Mouse (Mus musculus) thymus, adult 2 months (tissue): ENCODE measurements around the gene Ephx1. TPM values are rescaled to one million over a fixed set of nuclear protein-coding genes. Genes with fewer than 3 reads are reported as not detected.
A peak's percentile ranks its signal among the peaks of the same experiment; 100 is the strongest.
"Not testable (repeated sequence)": the region's sequence is repeated elsewhere in the genome, so short reads cannot be mapped to it uniquely, and the experiment has no call there.

Experiments
- DNase-seq: peaks from one replicate; pipeline ENCODE4 v3.0.0; 2021
- H3K27ac ChIP-seq: fragments of 200-500 bp; 2 replicates; pipeline ENCODE4 v1.5.1; 2012; ENCODE audit warnings: low read length, control low read depth; ENCODE audit not compliant: control insufficient read depth, insufficient read depth
- H3K27me3 ChIP-seq: fragments of 200-500 bp; 2 replicates; pipeline ENCODE4 v1.6.1; 2012; ENCODE audit warnings: mild to moderate bottlenecking, low read length, moderate library complexity, mixed read lengths; ENCODE audit not compliant: control insufficient read depth, insufficient read depth
- H3K36me3 ChIP-seq: fragments of 200-500 bp; 2 replicates; pipeline ENCODE4 v1.6.1; 2012; ENCODE audit warnings: mild to moderate bottlenecking, low read length, moderate library complexity; ENCODE audit not compliant: control insufficient read depth, insufficient read depth
- H3K4me1 ChIP-seq: fragments of 200-500 bp; replicated peaks from 2 replicates; pipeline ENCODE4 v1.6.1; 2012; ENCODE audit warnings: low read length; ENCODE audit not compliant: control insufficient read depth, insufficient read depth
- H3K4me3 ChIP-seq: fragments of 200-500 bp; 2 replicates; pipeline ENCODE4 v1.5.1; 2012; ENCODE audit warnings: mild to moderate bottlenecking, low read length, control low read depth, moderate library complexity; ENCODE audit not compliant: control insufficient read depth, insufficient read depth
- CTCF ChIP-seq: fragments of 200-500 bp; IDR thresholded peaks from 2 replicates; pipeline ENCODE4 v1.5.1; 2012; ENCODE audit warnings: mild to moderate bottlenecking, control low read depth, low read length, moderate library complexity, borderline replicate concordance; ENCODE audit not compliant: control insufficient read depth, poor library complexity, insufficient read depth; ENCODE audit errors: extremely low read depth
- POLR2A ChIP-seq: fragments of 200-500 bp; IDR thresholded peaks from 2 replicates; pipeline ENCODE4 v1.6.1; 2012; ENCODE audit warnings: mild to moderate bottlenecking, low read length, control low read depth, moderate library complexity; ENCODE audit not compliant: control insufficient read depth, poor library complexity, insufficient read depth; ENCODE audit errors: extremely low read depth
- WGBS: fragments of 180-500 bp; shearing (Covaris S2); methylation state at CpG from one replicate; pipeline ENCODE4 v1.1.7; 2018; 5-methylcytosine and 5-hydroxymethylcytosine counted together
- polyA plus RNA-seq: library from polyadenylated mRNA; depleted of rRNA; stranded (reverse); fragments of >200 nt; gene quantifications from 2 replicates; pipeline ENCODE4 v1.2.3, GENCODE M21; 2012

The Ephx1 gene
- polyA plus RNA-seq, 1 experiment: 39.3 TPM

DNA sequence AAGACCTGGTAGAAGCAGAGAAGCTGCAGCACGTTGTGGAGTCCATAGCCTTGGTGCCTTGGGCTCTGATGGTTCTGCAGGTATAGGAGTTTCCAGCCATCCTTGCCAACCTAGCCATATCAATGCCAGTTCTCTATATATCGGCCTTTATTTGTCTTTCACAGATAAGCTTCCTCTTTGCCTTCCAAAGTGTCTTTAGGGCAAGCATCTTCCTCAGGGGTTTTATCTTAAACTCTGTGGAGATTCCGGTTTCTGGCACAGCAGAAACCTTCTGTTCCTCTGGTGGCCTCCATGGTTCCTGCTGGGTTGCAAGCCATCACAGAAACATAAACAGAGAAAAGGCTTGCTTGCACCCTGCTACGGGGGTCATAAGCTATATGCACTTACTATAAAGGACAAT, 32.2 kb upstream of the Ephx1 start:
- no peak overlapping the region for H3K4me3 ChIP-seq
- TF ChIP-seq POLR2A (no peak), CTCF (no peak)
- no peak for DNase-seq
- no peak overlapping the region for H3K27ac ChIP-seq
- no peaks in the 10 kb centered on the region for H3K27me3 ChIP-seq
- H3K4me1 ChIP-seq: no peaks in the 10 kb centered on the region
- WGBS: 79% methylated on average over 4 of the region's 4 CpGs
- no peaks in the 10 kb centered on the region for H3K36me3 ChIP-seq

DNA sequence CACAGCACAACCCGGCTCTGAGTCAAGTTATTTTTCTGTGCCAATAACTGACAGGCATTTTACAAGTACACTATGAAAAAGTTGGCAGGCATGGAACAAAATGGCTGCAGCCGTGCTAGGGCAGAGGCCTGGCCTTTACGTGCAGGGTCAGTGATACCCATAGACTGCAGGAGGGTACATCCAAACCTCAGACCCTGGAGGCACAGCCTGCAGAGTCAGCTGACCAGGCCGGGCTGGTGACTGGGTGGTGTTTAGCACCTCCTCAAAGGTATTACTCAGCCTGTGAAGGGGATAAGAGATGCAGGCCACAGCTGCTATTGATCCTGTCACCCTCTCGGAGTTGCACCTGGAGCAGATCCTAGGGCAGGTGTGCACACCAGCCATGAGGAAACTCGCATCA, 30.2 kb upstream of the Ephx1 start, which contains the start of gene 9130409I23Rik:
Gene 9130409I23Rik (plus strand): TSS at position 301 of the 400 bp plus-strand sequence.
- no peak within 1 kb of the TSS for H3K27ac ChIP-seq
- TF ChIP-seq POLR2A (no peak), CTCF (no peak)
- no peak for DNase-seq
- H3K4me3 ChIP-seq: no peak within 1 kb of the TSS
- H3K27me3 ChIP-seq: no peaks in the 10 kb centered on the region
- H3K36me3 ChIP-seq: no peaks in the 10 kb centered on the region
- WGBS: 92% methylated on average over 6 of the region's 6 CpGs
- no peaks in the 10 kb centered on the region for H3K4me1 ChIP-seq

DNA sequence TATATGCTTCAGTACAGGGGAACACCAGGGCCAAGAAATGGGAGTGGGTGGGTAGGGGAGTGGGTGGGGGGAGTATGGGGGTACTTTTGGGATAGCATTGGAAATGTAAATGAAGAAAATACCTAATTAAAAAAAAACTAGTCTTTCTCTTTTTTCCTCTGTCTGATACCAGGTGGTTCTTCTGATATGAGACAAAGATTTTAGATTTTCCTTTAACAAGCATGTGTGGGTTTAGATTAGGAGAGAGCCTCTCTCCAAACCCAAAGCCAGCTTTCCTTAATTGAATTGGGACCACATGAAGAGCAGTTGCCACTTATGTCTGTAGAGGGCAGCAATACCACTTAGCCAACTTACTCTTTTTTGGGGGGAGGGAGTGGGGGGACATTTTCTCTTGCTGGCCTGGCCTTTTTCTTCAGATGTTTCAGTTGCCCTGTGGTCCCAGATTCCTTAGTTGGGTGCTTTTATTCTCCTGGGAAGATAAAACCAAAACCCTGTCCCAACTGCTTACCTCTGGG, 28.7 kb upstream of the Ephx1 start:
- DNase-seq: no peak
- no peak for TF ChIP-seq CTCF
- no peak for TF ChIP-seq POLR2A

DNA sequence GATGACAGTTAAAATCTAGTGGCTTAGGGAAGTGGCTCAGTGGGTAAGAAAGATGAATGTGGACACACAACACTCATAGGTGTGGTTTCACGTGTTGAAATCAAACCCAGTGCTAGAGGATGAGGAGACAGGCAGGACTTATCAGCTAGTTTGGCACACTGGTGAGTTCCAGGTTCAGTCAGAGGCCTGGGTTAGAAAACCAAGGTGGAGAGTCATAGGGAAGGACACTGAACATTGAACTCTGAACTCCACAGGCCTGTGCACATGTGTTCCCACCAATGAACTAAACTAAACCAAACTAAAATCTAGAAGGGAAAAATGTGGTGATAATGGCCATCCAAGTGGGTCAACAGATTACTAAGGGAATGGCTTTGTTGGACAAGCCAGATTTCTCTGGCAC, 26.8 kb upstream of the Ephx1 start:
- H3K27ac ChIP-seq: no peak overlapping the region
- no peak for DNase-seq
- TF ChIP-seq POLR2A: no peak
- no peak for TF ChIP-seq CTCF
- no peaks in the 10 kb centered on the region for H3K27me3 ChIP-seq
- H3K36me3 ChIP-seq: no peaks in the 10 kb centered on the region
- 24% methylated on average over 1 of the region's 1 CpGs for WGBS
- no peaks in the 10 kb centered on the region for H3K4me1 ChIP-seq
- no peak overlapping the region for H3K4me3 ChIP-seq

More for the DNA sequence above, 28.7 kb upstream of the Ephx1 start:
- no peak overlapping the region for H3K4me3 ChIP-seq
- H3K27ac ChIP-seq: no peak overlapping the region
- H3K36me3 ChIP-seq: no peaks in the 10 kb centered on the region
- H3K27me3 ChIP-seq: no peaks in the 10 kb centered on the region
- no peaks in the 10 kb centered on the region for H3K4me1 ChIP-seq

DNA sequence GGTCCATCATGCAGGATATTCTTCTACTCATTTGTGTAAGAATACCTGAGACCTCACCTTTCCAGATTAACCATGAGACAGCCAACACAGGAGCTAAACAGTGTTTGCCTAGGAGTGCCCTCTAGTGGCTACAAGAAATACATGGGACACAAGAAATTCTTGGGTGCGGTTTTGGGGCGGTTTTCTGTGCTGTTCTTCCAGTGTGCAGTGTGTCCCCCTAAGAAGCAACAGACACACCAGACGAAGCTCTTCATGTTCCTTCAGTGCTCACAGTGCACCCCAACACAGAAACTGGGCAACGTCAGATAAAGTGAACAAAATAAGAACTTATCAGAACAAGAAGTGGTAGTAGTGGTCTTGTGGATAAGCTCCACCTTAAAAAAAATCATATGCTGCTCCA, 18.9 kb upstream of the Ephx1 start:
- WGBS: 4% methylated on average over 4 of the region's 4 CpGs
- no peak overlapping the region for H3K27ac ChIP-seq
- no peaks in the 10 kb centered on the region for H3K4me1 ChIP-seq
- no peaks in the 10 kb centered on the region for H3K36me3 ChIP-seq
- no peak overlapping the region for H3K4me3 ChIP-seq
- peak; percentile 45 for DNase-seq
- no peaks in the 10 kb centered on the region for H3K27me3 ChIP-seq
- TF ChIP-seq CTCF (no peak), POLR2A (no peak)

DNA sequence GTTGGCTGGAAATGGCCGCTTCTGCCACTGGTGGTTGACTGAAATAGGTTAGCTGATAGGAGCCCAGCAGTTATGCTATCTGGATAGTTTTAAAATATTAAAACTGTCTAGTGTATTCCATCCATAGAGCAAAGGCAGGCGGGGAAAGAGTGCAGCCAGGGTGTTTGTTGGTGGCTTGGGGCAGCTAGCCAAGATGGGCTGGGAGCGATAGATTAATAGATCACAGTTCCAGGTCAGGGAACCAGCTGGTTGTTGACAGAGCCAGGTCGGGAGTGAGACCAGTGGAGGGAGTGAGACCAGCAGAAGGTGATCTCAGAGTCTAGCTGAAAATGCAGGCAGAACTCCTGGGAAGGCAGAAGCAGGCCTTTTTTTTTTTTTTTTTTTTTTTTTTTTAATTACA, 16.9 kb upstream of the Ephx1 start:
- H3K4me1 ChIP-seq: no peaks in the 10 kb centered on the region
- WGBS: 85% methylated on average over 4 of the region's 4 CpGs
- no peaks in the 10 kb centered on the region for H3K36me3 ChIP-seq
- DNase-seq: no peak
- no peaks in the 10 kb centered on the region for H3K27me3 ChIP-seq
- H3K27ac ChIP-seq: no peak overlapping the region
- no peak overlapping the region for H3K4me3 ChIP-seq
- TF ChIP-seq CTCF: no peak
- TF ChIP-seq POLR2A: no peak

DNA sequence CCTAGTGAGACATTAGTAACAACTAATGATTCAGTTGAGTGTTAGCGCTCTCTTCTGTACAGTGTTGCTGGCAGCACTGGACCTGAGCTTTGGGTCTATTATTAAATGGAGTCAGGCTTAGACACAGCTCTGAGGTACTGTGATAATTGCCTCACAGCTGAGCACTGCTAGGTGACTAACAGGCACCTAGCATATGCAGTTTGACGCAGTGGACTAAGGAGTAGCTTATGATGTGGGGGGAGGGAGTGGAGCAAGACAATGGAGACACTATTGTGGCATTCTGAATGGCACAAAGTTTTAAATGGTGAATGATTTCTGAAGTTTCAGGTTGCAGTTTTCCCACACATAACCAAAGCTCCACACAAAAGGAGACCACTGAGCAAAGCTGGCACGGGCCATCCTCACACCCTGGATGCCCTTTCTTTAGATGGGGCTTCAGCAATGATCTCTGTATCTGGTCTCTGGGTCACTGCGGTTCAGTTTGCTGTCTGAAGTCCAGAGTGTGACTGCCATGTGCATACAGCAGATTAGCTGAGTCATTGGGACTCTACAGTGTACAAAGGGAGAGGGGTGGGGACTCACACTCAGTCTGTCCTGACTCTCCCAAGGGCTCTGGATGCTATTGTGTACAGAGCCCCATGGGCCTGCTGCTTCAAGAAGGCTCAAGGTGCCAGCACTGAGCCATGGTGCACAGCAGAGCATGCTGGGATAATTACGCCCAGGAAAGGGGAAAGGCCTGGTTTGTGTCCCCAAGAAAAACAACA, 14.5 kb upstream of the Ephx1 start:
- H3K27ac ChIP-seq, H3K4me1 ChIP-seq, H3K36me3 ChIP-seq, H3K27me3 ChIP-seq, H3K4me3 ChIP-seq, DNase-seq: not testable (repeated sequence)
- WGBS: 88% methylated on average over 5 of the region's 5 CpGs
